Mouse (Mus musculus) cerebellum, postnatal 14 days (tissue): ENCODE results near the gene Ncoa5.

Experiments
- DNase-seq, 2 experiments: peaks; one replicate each; pipeline ENCODE4 v3.0.0; 2021; ENCODE audit warnings: mixed read lengths in 2 of 2

Ncoa5 gene

DNA sequence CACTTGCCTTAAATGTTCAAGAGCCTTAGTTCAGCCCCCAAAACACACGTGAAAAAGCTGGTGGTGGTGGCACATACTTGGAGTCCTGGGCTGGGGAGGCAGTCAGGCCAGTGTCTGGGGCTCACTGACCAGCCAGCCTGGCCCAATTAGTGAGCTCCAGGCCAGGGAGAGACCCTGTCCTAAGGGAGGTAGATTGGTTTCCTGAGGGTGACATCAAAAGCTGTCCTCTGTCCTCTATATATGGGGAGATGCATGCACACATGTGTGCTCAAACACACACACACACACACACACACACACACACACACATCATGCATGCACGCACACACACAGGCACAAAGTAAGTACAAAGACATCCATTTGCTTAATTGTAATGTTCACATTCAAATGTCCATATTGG, 9.1 kb upstream of the Ncoa5 start:
- DNase-seq: no peak

DNA sequence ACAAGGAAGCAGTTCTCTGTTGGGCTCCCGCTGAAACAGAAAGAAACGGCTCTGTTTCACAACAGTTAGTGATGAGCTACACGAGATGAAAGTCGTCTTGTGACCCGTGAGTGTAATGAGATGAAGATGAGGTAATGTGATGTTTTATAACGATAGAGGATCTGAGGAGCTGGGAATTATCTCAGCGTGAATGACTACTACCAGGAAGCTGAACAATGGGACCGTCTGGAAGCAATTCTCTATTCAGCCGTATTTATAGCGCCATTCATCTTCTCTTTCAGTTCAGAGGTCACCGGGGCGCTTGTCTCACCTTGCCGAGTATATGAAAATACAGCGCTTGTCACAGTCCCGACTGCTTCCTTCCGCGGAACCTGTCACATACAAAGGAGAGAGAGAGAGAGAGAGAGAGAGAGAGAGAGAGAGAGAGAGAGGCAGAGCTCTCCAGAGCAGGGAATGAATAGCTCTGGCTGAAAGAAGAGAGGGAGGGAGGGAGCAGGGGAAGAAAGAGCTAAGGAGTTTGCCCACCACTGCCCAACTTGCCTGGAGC, 8.5 kb upstream of the Ncoa5 start:
- DNase-seq: no peak

DNA sequence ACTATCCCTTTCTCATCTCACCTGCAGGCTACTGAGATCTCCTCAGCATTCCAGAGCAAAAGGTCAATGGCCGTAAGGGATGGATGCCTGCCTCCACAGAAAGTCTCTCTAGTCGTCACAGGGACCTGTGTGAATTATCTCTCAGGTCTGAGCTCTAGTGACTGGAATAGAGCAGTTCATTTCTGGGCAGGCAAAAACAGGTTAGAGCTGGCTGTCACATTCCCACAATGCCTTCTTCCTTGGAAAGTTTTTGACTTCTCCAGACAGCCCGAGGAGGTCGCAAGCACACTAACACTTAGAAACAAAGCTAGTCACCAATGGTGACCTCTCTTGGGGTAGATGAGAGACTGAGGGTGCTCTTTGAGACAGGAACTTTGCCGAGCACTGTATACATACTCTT, 7.5 kb upstream of the Ncoa5 start:
- no peak for DNase-seq

DNA sequence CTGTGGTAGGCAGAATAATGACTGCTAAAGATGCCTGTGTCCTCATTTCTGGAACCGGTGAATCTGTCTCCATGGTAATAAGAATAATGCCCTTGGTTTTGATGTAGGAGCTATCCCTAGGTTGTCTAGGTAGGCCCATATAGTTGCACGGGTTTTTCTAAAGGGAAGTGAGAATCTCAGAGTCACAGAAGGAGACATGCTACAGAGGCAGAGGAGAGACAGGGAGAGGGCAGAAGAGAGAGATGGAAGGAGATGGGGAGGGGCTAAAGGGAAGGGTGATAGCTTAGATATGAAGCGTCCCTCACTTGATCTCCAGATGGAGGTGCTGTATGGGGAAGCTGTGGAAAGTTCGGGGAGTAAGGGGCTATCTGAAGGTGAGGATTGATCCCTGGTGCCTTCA, 2.7 kb upstream of the Ncoa5 start:
- DNase-seq: no peak

DNA sequence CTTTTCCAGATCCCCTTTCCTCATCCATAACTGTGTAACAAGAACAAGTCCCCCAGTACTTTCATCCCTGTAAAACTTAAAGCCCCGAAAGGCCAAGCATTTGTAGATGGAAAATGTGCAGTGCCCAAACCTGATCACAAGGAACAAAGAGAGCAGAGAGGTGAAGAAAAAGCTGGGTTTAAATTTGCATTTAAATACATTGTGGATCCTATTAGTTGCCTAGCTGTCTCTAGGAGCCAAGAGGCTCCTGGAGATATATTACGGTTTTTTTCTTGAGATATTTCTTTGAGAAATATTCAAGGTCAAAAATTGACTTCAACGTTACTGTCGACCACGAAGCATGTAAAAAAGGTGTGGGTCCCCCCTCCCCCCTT, 378 bp upstream of the Ncoa5 start:
- no peak for DNase-seq

DNA sequence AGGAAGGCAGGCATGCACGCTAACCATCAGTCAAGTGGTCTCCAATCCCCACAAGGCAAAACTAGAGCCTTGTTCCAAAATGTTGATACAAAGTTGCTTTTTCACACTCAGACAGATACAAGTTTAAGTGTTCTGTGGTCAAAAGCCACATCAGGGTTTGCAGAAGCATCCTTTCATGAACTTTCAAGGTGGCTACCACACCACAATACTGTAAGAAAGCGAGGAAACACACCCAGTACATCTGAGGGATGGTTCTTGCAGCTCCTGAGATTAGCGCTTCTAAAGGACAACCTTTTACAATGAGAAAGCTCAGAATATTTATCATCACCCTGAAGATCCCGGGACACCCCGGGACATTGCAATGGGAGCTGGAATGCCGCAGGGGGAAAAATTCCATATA, 1.4 kb downstream of the Ncoa5 start:
- no peak for DNase-seq

DNA sequence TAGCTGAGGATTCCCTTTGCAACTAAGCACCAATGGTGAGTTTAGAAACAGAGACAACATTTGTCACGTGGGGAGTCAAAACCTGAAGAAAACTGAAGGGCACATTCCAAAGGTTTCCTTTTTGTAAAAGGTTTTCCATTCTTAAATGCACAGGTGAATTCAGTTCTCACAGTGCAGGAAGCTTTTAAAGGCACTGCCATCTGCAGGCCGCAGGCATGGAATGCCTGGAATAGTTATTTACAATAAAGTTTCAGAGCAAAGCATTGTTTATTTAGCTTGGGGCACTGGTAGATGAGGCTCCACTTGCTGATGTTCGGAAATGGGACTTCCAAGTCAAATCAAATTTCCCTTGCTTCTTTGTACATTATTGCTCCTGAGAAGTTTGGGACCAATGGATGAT, 2.1 kb downstream of the Ncoa5 start:
- peak; percentile 26 to 38 for DNase-seq

DNA sequence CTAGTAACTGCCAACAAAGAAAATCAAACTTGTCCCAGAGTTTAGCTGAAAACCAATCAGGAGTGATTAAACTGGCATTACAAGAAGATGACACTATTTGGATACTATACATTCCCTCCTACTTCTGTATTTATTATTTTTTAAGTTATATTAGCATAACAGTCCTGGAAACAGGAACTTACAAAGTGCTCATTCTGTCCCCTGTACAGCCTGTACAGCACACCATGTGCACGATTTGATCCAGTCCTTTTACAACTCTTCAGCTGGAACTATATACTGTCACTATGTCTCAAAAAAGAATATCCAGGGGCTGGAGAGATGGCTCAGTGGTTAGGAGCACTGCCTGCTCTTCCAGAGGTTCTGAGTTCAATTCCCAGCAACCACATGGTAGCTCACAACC, 7.5 kb downstream of the Ncoa5 start:
- DNase-seq: no peak

DNA sequence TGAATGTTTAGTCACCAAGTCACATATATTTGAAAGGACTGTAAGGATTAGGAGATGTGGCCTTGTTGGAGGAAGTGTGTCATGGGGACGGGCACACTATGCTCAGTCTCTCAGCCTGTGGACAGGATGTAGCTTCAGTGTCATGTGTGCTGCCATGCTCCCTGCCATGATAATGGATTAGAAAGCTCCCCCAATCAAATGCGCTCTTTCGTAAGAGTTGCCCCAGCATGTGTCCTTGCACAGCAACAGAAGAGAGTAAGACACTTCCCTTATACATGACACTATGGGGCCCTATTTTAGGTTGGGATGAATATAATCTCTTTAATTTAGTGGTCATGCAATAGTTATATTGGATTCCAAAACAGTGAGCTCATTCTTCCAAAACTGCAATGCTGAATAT, 14.2 kb downstream of the Ncoa5 start:
- DNase-seq: no peak

DNA sequence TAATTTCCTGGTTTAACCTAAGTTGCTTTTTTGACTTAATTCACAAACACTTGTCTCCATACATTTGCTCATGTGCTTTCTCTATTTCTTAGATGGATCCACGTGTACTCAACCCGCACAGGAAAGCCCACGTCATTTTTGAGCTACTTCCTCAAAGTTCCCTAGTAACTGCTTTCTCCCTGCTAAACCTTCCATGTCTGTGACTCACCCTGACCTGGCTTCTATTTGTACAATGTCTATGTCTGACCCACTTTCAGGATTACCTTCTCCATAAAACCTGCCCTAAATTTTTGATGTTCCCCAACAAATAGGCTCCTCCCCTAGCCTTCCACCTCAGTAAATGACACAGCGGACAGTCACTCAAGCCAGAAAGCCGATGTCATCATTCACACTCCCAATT, 19.7 kb downstream of the Ncoa5 start:
- DNase-seq: no peak

DNA sequence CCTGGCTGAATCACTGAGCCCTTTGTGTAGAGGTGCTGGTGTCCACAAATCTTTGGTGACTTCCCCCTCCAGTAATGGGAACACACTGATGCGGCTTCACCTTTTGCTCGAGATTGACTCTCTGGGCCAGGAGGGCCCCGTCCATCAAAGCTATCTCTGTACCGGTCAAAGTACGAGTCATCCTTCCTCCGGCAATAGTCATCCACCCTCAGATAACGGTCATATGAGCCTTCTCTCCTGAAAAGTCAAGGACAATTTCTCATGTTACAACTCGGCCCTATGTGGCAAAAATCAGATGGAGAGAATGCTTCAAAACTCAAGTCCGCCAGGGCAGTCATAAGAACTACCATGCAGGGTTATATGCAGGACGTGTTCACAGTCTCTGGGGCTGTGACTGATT, 24.3 kb downstream of the Ncoa5 start:
- no peak for DNase-seq

DNA sequence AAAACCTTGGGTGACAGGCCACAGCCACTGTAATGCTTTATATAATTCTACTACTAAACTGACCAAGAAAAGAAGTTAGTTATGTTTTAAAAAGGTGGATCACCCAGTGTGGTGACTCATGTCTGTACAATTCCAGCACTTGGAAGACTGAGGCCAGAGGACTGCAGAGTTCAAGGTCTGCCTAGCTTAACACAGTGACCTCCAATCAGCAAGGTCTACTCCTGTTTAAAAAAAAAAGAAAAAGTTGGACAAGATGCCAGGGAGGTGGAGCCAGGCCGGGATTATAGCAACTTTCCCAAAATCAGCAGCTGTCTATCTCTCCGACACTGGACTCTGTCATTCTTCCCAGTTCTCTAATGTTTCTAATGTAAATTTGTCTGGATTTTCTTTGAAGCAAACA, 25.1 kb downstream of the Ncoa5 start:
- no peak for DNase-seq

DNA sequence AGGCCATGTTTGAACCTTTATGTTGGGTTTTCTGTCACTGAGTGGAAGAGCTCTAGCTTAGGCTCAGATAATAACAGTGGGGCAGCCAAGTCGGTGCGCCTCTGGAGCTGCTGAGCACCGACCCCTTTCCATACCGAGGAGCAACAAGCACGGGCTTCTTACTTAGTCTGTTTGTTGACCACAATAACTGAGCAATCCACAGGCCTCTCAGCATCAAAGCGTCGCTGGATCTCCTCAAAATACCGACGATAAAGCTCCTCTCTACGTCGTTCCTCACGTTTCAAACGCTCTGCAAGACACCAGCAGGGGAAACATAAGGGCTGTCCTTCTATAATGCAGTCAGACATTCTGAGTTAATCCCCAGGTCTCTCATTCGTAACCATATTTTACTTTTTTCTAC, 25.5 kb downstream of the Ncoa5 start:
- DNase-seq: no peak

DNA sequence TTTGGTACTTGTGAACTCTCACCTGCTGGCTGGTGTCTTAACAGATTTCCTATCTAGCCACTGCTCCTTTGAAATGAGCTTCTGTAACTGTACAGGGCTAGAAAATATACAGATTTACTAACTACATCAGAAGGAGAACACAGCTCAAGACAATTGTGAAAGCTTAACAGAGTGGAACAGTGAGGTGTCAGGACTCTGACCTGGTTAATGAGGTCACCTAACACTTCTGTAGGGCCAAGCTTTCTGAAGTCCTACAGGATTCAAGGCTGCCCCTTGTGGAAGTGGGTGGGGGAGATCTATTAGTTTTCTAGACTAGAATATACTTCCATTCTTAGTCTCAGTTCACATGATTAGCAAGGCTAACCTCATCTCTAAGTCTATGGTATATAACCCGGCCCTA, 26.7 kb downstream of the Ncoa5 start:
- DNase-seq: no peak

DNA sequence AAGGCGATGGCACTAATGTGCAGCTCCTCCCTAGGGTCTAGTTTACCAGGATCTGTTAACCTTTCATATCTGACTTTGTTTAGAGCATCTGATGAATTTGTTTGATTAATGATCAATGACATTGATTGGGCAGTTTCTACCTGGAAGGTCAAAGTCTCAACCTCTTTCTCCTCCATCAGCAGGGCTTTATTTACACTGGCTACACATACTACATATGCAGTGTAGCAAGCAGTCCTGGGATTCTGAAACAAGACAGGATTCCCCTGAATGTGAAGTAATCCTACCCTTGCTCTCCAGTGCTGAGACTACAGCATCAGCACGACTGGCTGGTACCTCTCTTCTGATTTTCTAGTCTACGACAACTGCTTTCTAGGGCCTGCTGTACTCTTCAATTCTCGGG, 27.9 kb downstream of the Ncoa5 start:
- DNase-seq: no peak

DNA sequence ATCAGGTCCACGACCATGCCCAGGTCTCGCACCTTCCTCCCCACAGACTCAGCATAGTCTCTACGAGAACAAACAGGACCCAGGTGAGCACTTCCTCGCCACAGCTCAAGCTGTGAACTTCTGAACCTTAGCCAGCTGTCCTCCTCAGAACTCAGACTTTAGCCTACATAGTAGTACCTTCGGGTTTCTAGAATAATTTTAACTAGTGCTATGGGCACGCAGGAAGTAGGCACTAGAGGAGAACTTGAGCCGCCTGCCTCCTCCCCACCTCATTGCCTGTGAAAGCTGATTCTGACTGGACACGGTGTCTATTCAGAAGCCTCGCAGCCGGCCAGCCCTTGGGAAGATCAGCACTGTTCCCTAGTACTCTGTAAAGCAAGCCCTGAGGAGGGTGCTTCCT, 30.4 kb downstream of the Ncoa5 start:
- DNase-seq: no peak

DNA sequence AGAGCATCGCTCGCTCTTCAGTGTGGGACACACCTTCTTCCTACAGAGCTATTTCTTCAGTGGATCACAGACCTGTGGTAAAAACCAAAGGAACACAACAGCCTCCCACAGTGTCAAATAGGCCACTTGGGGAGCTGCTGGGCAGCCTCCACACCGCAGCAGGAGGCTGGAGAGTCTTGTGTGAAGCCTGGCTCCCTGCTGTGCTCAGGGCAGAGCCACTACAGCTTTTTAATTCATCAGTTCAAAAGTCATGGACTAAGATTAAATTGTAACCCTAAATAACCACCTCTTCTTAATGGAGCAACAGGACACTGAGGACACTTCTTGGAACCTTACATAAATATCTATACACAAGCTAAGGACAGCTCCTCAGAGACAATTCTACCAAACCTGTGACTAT, 31.6 kb downstream of the Ncoa5 start:
- DNase-seq: peak in 1 of 2 experiments; percentile 26

DNA sequence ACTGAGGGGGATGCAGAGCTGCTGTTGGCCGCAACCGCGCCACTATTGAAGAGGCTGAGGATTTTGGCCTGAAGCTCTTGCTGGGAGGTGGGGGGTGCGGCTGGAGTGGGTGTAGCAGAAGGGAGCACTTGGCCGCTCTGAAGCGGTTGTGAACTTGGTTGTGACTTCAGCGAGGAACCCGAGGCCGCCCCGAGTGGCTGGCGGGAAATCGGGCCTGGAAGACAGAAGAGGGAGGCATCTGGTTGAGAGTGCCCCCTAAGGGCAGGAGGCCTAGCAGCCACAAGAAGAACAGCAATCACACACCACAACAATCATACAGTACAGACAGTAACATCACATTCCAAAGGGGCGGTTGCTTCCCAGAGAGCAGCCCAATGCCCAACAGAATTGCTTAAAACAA, 32.7 kb downstream of the Ncoa5 start:
- peak in 1 of 2 experiments; percentile 40 for DNase-seq

DNA sequence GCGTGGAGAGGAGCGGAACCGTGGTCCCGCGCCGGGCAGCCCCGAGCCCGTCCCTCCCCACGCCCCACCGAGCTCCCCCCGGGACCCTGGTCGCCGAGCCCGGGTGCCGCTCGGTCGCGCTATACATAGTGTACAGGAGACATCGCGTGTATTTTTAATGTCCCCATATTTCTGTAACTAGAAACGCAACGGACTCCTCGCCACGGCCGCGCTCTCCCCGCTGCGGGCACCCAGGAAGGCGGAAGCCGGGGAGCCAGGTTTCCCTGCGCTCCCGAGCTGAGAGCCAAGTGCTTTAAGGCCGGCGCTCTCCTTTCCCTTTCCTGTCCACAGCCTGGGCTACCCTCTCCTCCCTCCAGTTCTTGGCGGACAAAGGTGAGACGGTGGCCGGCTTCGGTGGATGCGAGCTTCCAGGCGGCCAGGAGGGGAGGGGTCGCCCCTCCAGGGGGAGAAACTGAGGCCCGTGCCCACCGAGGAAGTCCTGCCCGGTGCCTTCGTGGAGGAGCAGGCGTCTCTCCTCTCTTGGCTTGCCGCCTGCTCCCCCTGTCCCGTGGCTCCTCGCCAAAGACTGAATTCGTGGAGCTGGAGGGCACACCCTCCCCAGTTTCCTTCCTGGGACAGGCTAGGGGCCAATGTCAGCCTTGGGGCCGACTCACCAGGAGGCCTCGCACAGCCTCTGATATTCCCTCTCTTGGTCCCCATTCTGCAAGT, 36.8 kb downstream of the Ncoa5 start:
- peak in 1 of 2 experiments; percentile 58 for DNase-seq

DNA sequence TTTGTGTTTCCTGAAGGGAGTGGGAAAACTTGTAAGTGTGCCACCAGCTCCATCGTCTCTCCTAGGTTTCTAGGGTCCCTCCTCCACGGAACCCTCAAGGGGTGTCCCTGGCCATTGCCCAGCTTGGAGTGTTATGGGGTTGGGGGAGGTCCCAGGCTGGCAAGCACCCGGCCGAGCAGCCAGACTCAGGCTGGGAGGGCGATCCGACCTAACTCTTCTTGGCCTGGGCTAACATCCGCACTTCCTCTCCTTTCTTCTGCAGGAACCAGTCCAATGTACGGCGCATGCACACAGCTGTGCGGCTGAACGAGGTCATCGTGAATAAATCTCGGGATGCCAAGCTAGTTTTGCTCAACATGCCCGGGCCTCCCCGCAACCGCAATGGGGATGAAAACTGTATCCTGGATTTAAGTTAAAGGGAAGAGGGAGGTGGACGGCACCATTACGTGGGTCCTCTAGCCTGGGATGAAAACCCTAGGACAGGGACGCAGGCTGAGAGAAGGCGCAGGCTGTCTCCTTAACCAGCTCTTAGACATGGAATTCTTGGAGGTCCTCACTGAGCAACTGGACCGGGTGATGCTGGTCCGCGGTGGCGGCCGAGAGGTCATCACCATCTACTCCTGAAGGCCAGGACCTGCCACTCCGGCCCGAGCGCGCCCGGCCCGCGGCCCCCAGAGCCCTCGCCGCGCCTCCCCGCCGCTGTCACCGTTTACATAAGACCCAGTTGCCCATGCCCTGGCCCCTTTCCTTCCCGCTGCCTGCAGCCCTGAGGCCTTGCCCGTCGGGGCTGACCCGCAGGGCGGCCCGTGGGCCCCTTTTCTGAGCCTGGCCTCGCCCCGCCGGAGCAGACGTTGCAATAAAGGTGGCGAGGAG, 37.6 kb downstream of the Ncoa5 start:
- DNase-seq: peak in 1 of 2 experiments; percentile 14

DNA sequence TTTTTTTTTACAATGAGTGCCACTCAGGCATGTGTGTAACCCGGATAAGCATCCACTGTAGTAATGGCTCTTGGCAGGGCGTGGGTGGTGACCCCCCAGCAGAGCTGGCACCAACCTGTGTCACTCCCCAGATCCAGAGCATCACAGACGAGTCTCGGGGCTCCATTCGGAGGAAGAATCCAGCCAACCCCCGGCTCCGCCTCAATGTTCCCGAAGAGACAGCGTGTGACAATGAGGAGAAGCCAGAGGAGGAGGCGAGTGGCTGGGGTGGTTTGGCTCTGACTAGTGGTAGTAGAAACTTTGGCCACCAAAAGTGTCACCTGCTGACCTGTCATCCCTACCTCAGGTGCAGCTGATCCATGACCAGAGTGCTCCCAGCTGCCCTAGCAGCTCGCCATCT, 38.7 kb downstream of the Ncoa5 start:
- DNase-seq: no peak

DNA sequence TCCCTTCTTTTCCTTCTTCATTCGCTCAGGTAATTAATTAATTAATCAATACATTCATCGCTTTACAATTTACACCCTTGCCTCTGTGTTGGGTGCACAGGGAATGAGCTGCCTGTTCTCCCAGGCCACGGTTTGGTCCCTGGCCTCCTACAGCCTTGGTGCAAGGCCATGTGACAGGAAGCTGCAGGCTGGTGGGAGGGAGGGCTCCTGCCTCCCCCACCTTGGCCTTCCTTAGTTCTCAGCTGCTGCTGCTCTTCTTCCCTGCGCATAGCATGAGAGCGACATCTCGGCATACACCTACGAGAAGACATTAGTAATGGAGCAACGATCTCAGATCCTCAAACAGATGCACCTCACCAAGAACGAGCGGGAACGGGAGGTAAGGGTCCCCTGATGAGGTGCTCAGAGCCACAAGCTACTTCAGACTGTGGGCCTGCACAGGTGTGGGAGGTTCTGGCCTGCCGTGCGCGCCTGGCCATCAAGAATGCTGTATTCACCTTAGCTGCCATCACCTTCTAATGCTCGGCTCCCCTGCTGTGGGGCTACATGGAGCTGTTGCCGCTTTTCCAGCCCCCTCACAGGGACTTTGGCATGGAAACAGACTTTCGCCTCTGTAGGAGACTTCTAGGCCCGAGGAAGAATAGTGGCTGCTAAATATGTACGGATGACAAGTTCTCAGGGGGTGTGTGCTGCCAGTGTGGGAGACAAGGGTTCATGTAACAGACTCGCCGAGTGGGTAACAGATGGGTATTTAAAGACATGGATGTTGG, 39.8 kb downstream of the Ncoa5 start:
- peak; percentile 34 to 57 for DNase-seq

DNA sequence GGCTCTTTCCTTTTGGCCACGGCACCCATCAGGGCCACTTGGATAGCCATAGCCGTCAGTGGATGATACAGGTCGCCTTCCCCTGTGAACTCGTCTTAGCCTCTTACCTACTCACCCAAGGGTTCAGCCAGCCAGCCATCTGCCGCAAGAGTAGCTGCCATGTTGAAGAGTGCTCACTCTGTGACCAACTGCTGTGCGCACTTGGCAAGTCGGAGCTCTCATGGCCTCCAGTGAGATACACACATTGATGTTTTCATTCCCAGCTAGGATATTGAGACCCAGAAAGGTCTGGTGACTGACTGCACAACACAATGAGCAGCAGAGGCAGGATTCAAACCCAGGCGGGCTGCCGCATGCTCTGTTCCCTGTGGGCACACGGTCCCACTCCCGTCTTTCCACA, 40.5 kb downstream of the Ncoa5 start:
- peak; percentile 41 to 58 for DNase-seq
